Mouse (Mus musculus) hindbrain, embryonic 12.5 days (tissue): ENCODE results near the gene Ubap2. TPM values are rescaled to one million over a fixed set of nuclear protein-coding genes. Genes with fewer than 3 reads are reported as not detected.

Experiments used
- ATAC-seq: fragments of 200-750 bp; cut with Nextera tagmentation; 2 replicates; pipeline ENCODE4 v1.8.0; 2017; ENCODE audit warnings: moderate TSS enrichment; ENCODE audit not compliant: low FRiP score
- H3K27ac ChIP-seq: fragments of 300-500 bp; sonication (generic); 2 replicates; pipeline ENCODE4 v1.5.1; 2016; ENCODE audit warnings: mild to moderate bottlenecking
- H3K27me3 ChIP-seq: fragments of 300-500 bp; sonication (generic); 2 replicates; pipeline ENCODE4 v1.6.1; 2016; ENCODE audit warnings: mild to moderate bottlenecking
- H3K36me3 ChIP-seq: fragments of 300-500 bp; sonication (generic); 2 replicates; pipeline ENCODE4 v1.6.1; 2016; ENCODE audit warnings: mild to moderate bottlenecking
- H3K4me1 ChIP-seq: fragments of 300-500 bp; sonication (generic); 2 replicates; pipeline ENCODE4 v1.6.1; 2016
- H3K4me2 ChIP-seq: fragments of 300-500 bp; sonication (generic); replicated peaks from 2 replicates; pipeline ENCODE4 v1.6.1; 2016; ENCODE audit warnings: mild to moderate bottlenecking
- H3K4me3 ChIP-seq: fragments of 300-500 bp; sonication (generic); 2 replicates; pipeline ENCODE4 v1.5.1; 2016; ENCODE audit warnings: mild to moderate bottlenecking
- H3K9ac ChIP-seq: fragments of 300-500 bp; sonication (generic); 2 replicates; pipeline ENCODE4 v1.6.1; 2016; ENCODE audit warnings: mild to moderate bottlenecking, moderate library complexity
- H3K9me3 ChIP-seq: fragments of 300-500 bp; sonication (generic); replicated peaks from 2 replicates; pipeline ENCODE4 v1.6.1; 2016; ENCODE audit warnings: mild to moderate bottlenecking
- WGBS: fragments of 180-500 bp; shearing (Covaris S2); methylation state at CpG from one replicate; pipeline ENCODE4 v1.1.7; 2016; 5-methylcytosine and 5-hydroxymethylcytosine counted together
- polyA plus RNA-seq: library from polyadenylated mRNA; unstranded; fragments of >200 nt; fragmentation: Nextera tagmentation; extraction: Ambion mirVana; gene quantifications from 2 replicates; pipeline ENCODE4 v1.2.1, GENCODE M21; 2016

The Ubap2 gene
- polyA plus RNA-seq, 1 experiment from 2014 or later, result 71.1 TPM

DNA sequence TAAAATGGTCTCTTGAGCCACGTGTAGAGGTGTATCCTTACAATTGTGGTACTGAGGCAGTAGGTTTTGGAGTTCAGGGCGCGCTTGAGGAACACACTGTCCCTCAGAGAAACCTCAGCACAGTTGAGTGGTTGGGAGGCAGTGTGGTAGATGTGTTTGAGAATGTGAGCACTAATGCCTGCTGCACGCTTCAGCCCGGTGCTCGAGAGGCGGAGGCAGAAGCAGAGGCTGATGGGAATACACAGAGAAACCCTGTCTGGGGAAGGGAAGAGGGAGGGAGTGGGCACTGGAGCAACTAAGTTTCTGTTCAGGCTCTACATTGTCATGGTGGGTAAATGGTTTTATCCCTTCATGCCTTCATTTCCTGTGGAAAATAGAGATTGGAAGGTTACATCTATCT is 123.8 kb downstream of the Ubap2 start:
- no peaks in the 10 kb centered on the region for H3K27me3 ChIP-seq
- H3K4me3 ChIP-seq, result no peak overlapping the region
- no peak for ATAC-seq
- 93% methylated on average over 7 of the region's 7 CpGs for WGBS
- no peaks in the 10 kb centered on the region for H3K9me3 ChIP-seq
- H3K36me3 ChIP-seq, result 0 out of 2 replicates have a peak, but pooled peaks cover 4% of the 10 kb centered on the region
- no peak overlapping the region for H3K27ac ChIP-seq
- H3K4me1 ChIP-seq, result peaks cover 7% of the 10 kb centered on the region; the same call in 1 of the 2 replicates
- no peak overlapping the region for H3K4me2 ChIP-seq
- H3K9ac ChIP-seq, result no peak overlapping the region

DNA sequence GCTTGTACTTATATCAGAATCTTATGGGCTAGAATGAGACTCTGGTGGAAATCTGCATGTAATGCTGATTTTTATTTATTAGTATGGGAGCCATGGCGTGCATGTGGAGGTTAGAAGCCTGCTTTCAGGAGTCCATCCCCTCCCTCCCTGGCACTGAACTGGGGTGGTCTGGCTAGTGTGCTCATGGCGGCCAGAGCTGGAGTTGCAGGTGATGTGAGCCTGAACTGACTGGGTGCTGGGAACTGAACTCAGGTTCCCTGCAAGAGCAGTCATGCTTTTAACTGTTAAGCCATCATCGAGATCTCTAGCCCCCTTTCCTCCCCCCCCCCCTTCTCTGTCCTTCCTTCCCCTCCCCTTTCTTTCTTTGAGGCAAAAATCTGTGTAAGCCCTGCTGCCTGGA is 125.1 kb downstream of the Ubap2 start:
- ATAC-seq, result no peak
- Histone ChIP-seq H3K4me1 (peaks cover 7% of the 10 kb centered on the region; the same call in 1 of the 2 replicates), H3K4me3 (no peak overlapping the region), H3K27ac (no peak overlapping the region), H3K4me2 (no peak overlapping the region), H3K9me3 (no peaks in the 10 kb centered on the region), H3K27me3 (no peaks in the 10 kb centered on the region), H3K9ac (no peak overlapping the region), H3K36me3 (0 out of 2 replicates have a peak, but pooled peaks cover 4% of the 10 kb centered on the region)
- WGBS, result 91% methylated on average over 3 of the region's 3 CpGs

Other genes with a start within 250 kb of the Ubap2 start
- gene Aqp7, start 227.0 kb downstream of the Ubap2 start, polyA plus RNA-seq, result not detected in 2 replicates
- 0.77 and 0.97 TPM in 2 replicates for gene Aqp3, start 177.0 kb downstream of the Ubap2 start, polyA plus RNA-seq
- gene Nol6, start 150.7 kb downstream of the Ubap2 start, polyA plus RNA-seq, result 29.0 and 33.6 TPM in 2 replicates
- 101 and 113 TPM in 2 replicates for gene Ube2r2, start 139.4 kb downstream of the Ubap2 start, polyA plus RNA-seq
- gene Dcaf12, start 39.7 kb upstream of the Ubap2 start, polyA plus RNA-seq, result 73.5 and 79.7 TPM in 2 replicates
- 78.1 and 88.0 TPM in 2 replicates for gene Ubap1, start 73.9 kb upstream of the Ubap2 start, polyA plus RNA-seq
- gene Kif24, start 189.7 kb upstream of the Ubap2 start, polyA plus RNA-seq, result 9.5 and 9.6 TPM in 2 replicates
- 56.9 and 59.5 TPM in 2 replicates for gene Nudt2, start 190.0 kb upstream of the Ubap2 start, polyA plus RNA-seq
- gene AI464131, start 227.9 kb upstream of the Ubap2 start, polyA plus RNA-seq, result 10.1 and 11.9 TPM in 2 replicates
- 11.3 and 12.9 TPM in 2 replicates for gene 1110017D15Rik, start 242.2 kb upstream of the Ubap2 start, polyA plus RNA-seq